Mouse (Mus musculus) lung, postnatal 14 days (tissue): ENCODE results near the gene Mmp20.

Experiments used
- DNase-seq: peaks from one replicate; pipeline ENCODE4 v3.0.0; 2021

Gene Mmp20

DNA sequence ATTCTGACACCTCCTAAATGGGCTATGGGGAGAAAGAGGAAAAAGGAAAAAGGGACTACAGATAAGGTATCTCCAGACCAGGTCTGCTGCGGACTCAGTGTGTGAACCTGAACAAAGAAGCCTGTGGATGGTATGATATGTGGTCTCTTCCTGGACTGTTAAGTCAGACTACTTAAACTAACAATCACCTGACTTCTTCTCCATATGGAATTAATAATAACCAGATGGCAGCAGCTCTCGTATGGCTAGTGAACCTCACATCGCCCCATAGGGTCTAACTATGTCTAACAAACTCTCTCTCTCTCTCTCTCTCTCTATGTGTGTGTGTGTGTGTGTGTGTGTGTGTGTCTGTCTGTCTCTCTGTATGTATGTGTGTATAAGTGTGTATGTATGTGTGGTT, 65.9 kb downstream of the Mmp20 start:
- no peak for DNase-seq

DNA sequence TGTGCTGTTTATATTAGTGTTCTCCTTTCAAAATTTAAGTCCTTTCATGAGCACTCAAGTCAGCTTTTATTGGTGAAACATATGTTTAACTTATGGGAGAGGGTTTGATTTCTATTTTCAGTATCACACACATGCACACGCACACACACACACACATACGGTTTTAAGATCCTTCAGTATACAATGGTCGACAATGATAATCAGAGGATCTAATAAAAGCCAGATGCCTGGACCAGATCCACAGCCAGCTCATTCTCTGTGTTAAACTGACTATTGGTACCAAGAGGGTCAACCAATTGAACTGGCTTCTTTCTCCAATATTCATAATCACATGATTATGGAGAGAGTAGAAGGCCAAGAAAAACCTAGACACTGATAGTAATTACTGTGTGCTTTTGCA, 67.6 kb downstream of the Mmp20 start:
- no peak for DNase-seq

DNA sequence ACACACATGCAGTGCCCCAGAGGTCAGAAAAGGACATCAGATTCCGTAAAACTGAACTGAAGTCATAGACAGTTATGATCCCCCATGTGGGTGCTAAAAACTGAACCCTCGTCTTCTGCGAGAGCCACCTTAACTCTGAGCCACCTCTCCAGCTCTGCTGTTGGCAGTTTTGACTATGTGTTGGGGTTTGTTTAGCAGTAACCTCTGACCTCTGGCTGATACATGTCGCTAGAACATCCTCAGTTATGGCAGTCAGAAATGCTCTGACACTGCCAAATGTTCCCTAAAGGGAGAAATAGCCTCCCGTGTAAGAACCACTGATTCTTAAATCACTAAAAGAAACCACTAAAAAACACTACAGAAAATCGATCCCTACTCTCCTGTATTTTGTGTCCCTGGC, 80.7 kb downstream of the Mmp20 start:
- no peak for DNase-seq

DNA sequence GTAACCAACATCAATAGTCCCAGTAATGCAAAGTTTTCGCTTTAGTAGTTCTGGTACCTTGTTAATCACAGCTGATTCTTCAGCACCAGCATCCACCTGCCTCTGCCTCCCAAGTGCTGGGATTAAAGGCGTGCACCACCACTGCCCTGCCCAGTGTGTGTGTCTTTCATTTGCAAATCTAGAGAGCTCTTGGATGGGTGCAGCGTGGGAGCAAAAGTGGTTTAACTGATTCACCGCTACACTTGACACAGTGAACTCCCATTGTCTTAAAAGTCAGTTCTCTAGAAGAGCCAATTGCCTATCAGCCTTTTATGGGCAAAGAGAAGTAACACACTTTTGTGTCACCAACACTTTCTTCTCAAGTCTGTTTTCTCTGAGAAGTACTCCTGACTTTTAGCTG, 83.2 kb downstream of the Mmp20 start:
- DNase-seq, result no peak

DNA sequence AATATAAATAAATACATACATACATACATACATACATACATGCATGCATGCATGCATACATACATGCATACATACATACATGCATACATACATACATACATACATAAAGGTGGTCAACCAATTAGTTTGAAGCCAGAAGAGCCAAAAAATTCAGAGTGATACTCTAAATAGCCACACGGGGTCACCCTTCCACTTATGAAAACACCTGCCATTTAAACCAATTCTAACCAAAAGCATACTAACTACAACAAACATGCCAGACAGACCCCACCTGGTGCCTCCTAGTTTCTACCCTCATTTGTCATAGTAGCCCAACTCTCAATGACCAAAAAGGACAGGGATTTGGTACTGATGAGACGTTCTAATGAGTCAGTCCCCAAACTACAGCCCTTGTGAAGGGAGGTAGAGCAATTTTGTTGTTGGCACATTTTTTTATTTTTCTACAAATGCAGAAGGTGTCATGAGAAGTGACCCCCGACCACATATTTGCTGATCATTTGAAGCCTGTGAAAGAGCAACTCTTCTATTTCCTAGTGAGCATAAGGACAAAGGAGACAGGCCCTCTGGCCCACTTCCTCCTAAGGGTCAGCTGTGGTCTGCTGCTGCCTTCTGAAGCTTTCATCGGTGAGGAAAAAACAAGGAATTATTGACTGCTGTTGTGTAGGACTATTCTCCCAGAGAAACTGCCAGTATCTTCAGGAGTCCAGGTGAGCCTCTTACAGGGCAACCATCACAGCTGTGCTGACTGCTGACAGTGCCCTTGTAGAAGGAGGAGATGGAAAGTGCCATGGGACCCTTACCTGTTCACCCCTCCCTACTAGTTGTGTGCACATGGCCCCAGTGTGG, 86.3 kb downstream of the Mmp20 start:
- DNase-seq, result peak; percentile 51

DNA sequence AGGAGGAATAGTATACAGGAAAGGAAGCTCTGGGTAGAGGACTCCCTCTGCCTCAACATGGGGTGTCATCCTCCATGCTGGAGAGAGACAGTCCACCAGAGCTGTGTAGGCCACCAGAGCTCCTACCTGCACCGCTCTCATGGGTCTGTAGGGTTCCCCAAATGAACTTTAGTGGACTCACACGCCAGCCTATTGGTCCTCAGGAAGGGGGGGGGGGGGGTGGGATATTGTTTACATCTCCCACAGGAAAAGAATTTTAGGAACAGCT, 86.8 kb downstream of the Mmp20 start:
- DNase-seq, result no peak

DNA sequence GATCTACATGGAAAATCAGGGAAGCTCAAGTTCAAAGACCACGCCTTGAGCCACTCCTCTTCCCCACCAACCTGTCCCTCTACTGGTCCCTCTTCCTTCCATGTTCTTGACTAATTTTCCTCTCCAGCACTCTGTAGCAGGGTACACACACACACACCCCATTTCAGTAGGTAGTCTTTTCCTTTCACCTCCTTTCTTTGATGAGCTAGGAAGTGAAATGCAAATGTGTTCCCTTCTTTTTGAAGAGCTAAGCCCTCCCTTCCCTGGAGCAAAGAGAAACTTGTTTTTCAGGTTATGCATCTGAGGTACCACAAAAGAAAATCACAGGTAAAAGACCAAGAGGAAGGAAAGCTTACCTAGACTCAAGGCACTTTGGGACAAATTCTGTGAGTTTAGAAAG, 93.5 kb downstream of the Mmp20 start:
- no peak for DNase-seq
